Mouse (Mus musculus) A20 (cell line): ENCODE measurements around the gene Gga2.

ENCODE experiments used
- DNase-seq: peaks from one replicate; pipeline ENCODE4 v3.0.0-alpha.2; 2011; ENCODE audit warnings: low read depth, low spot score

The Gga2 gene

GRCm38 (mm10) chr7:122012370-122012769 is 8.7 kb downstream of the Gga2 start:
- no peak for DNase-seq

GRCm38 (mm10) chr7:122000396-122000795 is 20.6 kb downstream of the Gga2 start:
- DNase-seq: no peak

- no peak for DNase-seq
These were observed 25.1 kb downstream of the Gga2 start for GRCm38 (mm10) chr7:121995961-121996360.

GRCm38 (mm10) chr7:121981307-121981871 is 39.6 kb downstream of the Gga2 start, which contains the start of gene Cog7:
Gene Cog7 (minus strand): TSS chr7:121981711.
- DNase-seq: peak; percentile 96

- peak; percentile 70 for DNase-seq
These were observed 46.0 kb downstream of the Gga2 start for GRCm38 (mm10) chr7:121975031-121975430.

- DNase-seq: peak; percentile 49
These were observed 49.3 kb downstream of the Gga2 start for GRCm38 (mm10) chr7:121971698-121972097.

GRCm38 (mm10) chr7:121970250-121970649 is 50.8 kb downstream of the Gga2 start:
- peak; percentile 27 for DNase-seq

- no peak for DNase-seq
These were observed 52.2 kb downstream of the Gga2 start for GRCm38 (mm10) chr7:121968816-121969215.

- no peak for DNase-seq
These were observed 52.8 kb downstream of the Gga2 start for GRCm38 (mm10) chr7:121968242-121968641.

- DNase-seq: no peak
These were observed 54.9 kb downstream of the Gga2 start for GRCm38 (mm10) chr7:121966169-121966568.

GRCm38 (mm10) chr7:121963883-121964398 is 57.1 kb downstream of the Gga2 start:
- peak; percentile 66 for DNase-seq

- DNase-seq: no peak
These were observed 58.5 kb downstream of the Gga2 start for GRCm38 (mm10) chr7:121962571-121962959.

GRCm38 (mm10) chr7:121961913-121962570 is 59.0 kb downstream of the Gga2 start:
- DNase-seq: no peak

- no peak for DNase-seq
These were observed 65.2 kb downstream of the Gga2 start for GRCm38 (mm10) chr7:121955802-121956201.

GRCm38 (mm10) chr7:121954891-121955669 is 65.9 kb downstream of the Gga2 start:
- DNase-seq: no peak

GRCm38 (mm10) chr7:121947513-121947912 is 73.5 kb downstream of the Gga2 start:
- no peak for DNase-seq

- DNase-seq: no peak
These were observed 74.8 kb downstream of the Gga2 start for GRCm38 (mm10) chr7:121946196-121946595.

GRCm38 (mm10) chr7:121942371-121942770 is 78.7 kb downstream of the Gga2 start:
- DNase-seq: no peak

GRCm38 (mm10) chr7:121941640-121942039 is 79.4 kb downstream of the Gga2 start:
- no peak for DNase-seq

- DNase-seq: no peak
These were observed 80.0 kb downstream of the Gga2 start for GRCm38 (mm10) chr7:121941016-121941415.

- no peak for DNase-seq
These were observed 81.3 kb downstream of the Gga2 start for GRCm38 (mm10) chr7:121939729-121940128.

GRCm38 (mm10) chr7:121939244-121939643 is 81.8 kb downstream of the Gga2 start:
- no peak for DNase-seq
